Mouse (Mus musculus) stomach, embryonic 15.5 days (tissue): ENCODE measurements around the gene Pgf. TPM values are rescaled to one million over a fixed set of nuclear protein-coding genes. Genes with fewer than 3 reads are reported as not detected.
"Not testable (repeated sequence)": the region's sequence is repeated elsewhere in the genome, so short reads cannot be mapped to it uniquely, and the experiment has no call there.

Experiments used
- ATAC-seq: fragments of 200-750 bp; cut with Nextera tagmentation; 2 replicates; pipeline ENCODE4 v1.8.0; 2017; ENCODE audit warnings: low read depth, moderate number of reproducible peaks, moderate TSS enrichment; ENCODE audit not compliant: insufficient read depth, low FRiP score
- H3K27ac ChIP-seq: fragments of 300-500 bp; sonication (generic); 2 replicates; pipeline ENCODE4 v1.5.1; 2015; ENCODE audit warnings: mild to moderate bottlenecking, inconsistent platforms
- H3K27me3 ChIP-seq: fragments of 300-500 bp; sonication (generic); replicated peaks from 2 replicates; pipeline ENCODE4 v1.6.1; 2015; ENCODE audit warnings: inconsistent platforms
- H3K36me3 ChIP-seq: fragments of 300-500 bp; sonication (generic); 2 replicates; pipeline ENCODE4 v1.6.1; 2015; ENCODE audit warnings: inconsistent platforms
- H3K4me1 ChIP-seq: fragments of 300-500 bp; sonication (generic); 2 replicates; pipeline ENCODE4 v1.6.1; 2015; ENCODE audit warnings: inconsistent platforms
- H3K4me2 ChIP-seq: fragments of 300-500 bp; sonication (generic); 2 replicates; pipeline ENCODE4 v1.6.1; 2015; ENCODE audit warnings: mild to moderate bottlenecking, inconsistent platforms
- H3K4me3 ChIP-seq: fragments of 300-500 bp; sonication (generic); replicated peaks from 2 replicates; pipeline ENCODE4 v1.5.1; 2015; ENCODE audit warnings: inconsistent platforms
- H3K9ac ChIP-seq: fragments of 300-500 bp; sonication (generic); 2 replicates; pipeline ENCODE4 v1.6.1; 2015; ENCODE audit warnings: inconsistent platforms
- H3K9me3 ChIP-seq: fragments of 300-500 bp; sonication (generic); 2 replicates; pipeline ENCODE4 v1.6.1; 2016; ENCODE audit warnings: inconsistent platforms
- WGBS: fragments of 180-500 bp; shearing (Covaris S2); methylation state at CpG from one replicate; pipeline ENCODE4 v1.1.7; 2015; 5-methylcytosine and 5-hydroxymethylcytosine counted together
- polyA plus RNA-seq: library from polyadenylated mRNA; unstranded; fragments of >200 nt; fragmentation: Nextera tagmentation; extraction: Ambion mirVana; gene quantifications from 2 replicates; pipeline ENCODE4 v1.2.1, GENCODE M21; 2015

Pgf gene
- polyA plus RNA-seq, 1 experiment from 2014 or later, result 14.7 TPM

GRCm38 (mm10) chr12:85150321-85151001, 27.1 kb downstream of the Pgf start:
- H3K9ac ChIP-seq, result no peak overlapping the region
- no peak for ATAC-seq
- 17% methylated on average over 20 of the region's 20 CpGs for WGBS

DNA sequence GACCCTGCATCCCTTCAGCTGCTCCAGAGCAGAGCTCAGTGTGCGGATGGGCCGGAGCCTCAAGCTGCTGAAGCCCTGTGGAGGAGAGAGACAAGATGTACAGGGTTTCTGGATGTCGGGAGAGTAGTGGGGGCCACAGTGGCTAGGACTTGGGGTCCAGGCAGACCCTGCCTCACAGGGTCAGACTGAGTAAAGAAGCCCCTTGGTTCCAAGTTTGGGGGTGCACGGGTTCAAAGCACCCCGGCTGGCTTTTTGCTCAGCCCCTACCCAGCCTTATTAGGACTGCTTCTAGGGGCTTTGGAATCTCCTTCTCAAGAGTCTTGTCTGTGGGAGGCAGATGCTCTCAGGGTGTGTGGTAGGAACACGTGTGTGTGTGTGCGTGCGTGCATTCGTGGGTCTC, 30.7 kb downstream of the Pgf start:
- Histone ChIP-seq H3K27me3 (0 out of 2 replicates have a peak, but pooled peaks cover 8% of the 10 kb centered on the region), H3K4me3 (no peak overlapping the region), H3K27ac (no peak overlapping the region), H3K4me2 (no peak overlapping the region), H3K9ac (no peak overlapping the region), H3K4me1 (peaks cover 12% of the 10 kb centered on the region), H3K9me3 (no peaks in the 10 kb centered on the region), H3K36me3 (no peaks in the 10 kb centered on the region)
- 73% methylated on average over 9 of the region's 9 CpGs for WGBS
- ATAC-seq, result no peak

More at GRCm38 (mm10) chr12:85150321-85151001, 27.1 kb downstream of the Pgf start:
- no peaks in the 10 kb centered on the region for H3K9me3 ChIP-seq
- H3K4me3 ChIP-seq, result peak overlapping the region; percentile 19
- H3K4me1 ChIP-seq, result peaks cover 12% of the 10 kb centered on the region
- peak overlapping the region; percentile 49 for H3K4me2 ChIP-seq
- H3K27ac ChIP-seq, result no peak overlapping the region
- no peaks in the 10 kb centered on the region for H3K36me3 ChIP-seq
- H3K27me3 ChIP-seq, result 0 out of 2 replicates have a peak, but pooled peaks cover 8% of the 10 kb centered on the region

DNA sequence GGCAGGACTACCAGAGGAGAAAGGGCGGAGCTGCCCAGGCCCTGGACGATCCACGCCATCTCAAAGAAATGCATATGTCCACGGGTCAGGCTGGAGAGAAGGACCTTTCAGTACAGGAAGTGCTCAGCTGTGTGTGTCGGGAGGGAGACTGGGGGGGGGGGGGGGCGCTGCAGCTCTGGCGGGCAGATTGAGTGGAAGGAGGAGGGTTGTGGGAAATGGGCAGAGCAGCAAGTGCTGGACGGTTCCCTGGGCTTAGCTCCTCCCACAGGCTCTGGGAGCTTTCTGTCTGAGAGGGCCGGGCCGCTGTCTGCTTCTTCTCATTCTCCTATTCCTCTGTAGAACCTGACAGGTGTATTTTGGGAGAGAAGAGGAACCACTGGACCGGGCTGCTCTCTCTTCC, 31.2 kb downstream of the Pgf start:
- no peak overlapping the region for H3K9ac ChIP-seq
- H3K27me3 ChIP-seq, result 0 out of 2 replicates have a peak, but pooled peaks cover 4% of the 10 kb centered on the region
- peaks cover 9% of the 10 kb centered on the region for H3K4me1 ChIP-seq
- no peak; the same call in 1 of the 2 replicates for ATAC-seq
- no peaks in the 10 kb centered on the region for H3K9me3 ChIP-seq
- no peak overlapping the region for H3K4me3 ChIP-seq
- no peak overlapping the region for H3K4me2 ChIP-seq
- 16% methylated on average over 8 of the region's 11 CpGs for WGBS
- H3K36me3 ChIP-seq, result no peaks in the 10 kb centered on the region
- no peak overlapping the region for H3K27ac ChIP-seq

GRCm38 (mm10) chr12:85145630-85146029, 32.0 kb downstream of the Pgf start:
- H3K36me3 ChIP-seq, result no peaks in the 10 kb centered on the region
- peaks cover 5% of the 10 kb centered on the region for H3K4me1 ChIP-seq
- H3K4me2 ChIP-seq, result no peak overlapping the region
- peak overlapping the region; percentile 9; the same call in 1 of the 2 replicates for H3K27ac ChIP-seq
- WGBS, result 45% methylated on average over 9 of the region's 9 CpGs
- no peaks in the 10 kb centered on the region for H3K9me3 ChIP-seq
- no peak overlapping the region for H3K4me3 ChIP-seq
- H3K27me3 ChIP-seq, result no peaks in the 10 kb centered on the region
- ATAC-seq, result 0 out of 2 replicates have a peak, but pooled peaks have one; percentile 48
- no peak overlapping the region for H3K9ac ChIP-seq

- peaks cover 5% of the 10 kb centered on the region for H3K4me1 ChIP-seq
- no peaks in the 10 kb centered on the region for H3K36me3 ChIP-seq
- no peak overlapping the region for H3K27ac ChIP-seq
- 89% methylated on average over 4 of the region's 4 CpGs for WGBS
- no peaks in the 10 kb centered on the region for H3K27me3 ChIP-seq
- no peak overlapping the region for H3K9ac ChIP-seq
- H3K4me3 ChIP-seq, result no peak overlapping the region
- H3K4me2 ChIP-seq, result no peak overlapping the region
- no peaks in the 10 kb centered on the region for H3K9me3 ChIP-seq
- ATAC-seq, result no peak
Measured at GRCm38 (mm10) chr12:85144821-85145220, 32.8 kb downstream of the Pgf start.

DNA sequence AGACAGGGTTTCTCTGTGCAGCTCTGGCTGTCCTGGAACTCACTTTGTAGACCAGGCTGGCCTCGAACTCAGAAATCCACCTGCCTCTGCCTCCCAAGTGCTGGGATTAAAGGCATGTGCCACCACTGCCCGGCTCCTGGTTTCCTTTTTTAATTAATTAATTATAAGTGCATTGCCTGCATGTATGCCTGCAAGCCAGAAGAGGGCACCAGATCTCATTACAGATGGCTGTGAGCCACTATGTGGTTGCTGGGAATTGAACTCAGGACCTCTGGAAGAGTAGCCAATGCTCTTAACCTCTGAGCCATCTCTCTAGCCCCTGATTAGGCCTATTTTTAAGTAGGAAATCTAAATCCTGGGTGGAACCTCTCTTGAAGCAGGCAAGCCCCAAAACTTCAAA, 33.3 kb downstream of the Pgf start:
- not testable (repeated sequence) for H3K36me3 ChIP-seq, H3K27ac ChIP-seq, ATAC-seq

GRCm38 (mm10) chr12:85142803-85143202, 34.8 kb downstream of the Pgf start:
- 27% methylated on average over 4 of the region's 4 CpGs for WGBS
- Histone ChIP-seq H3K4me2 (no peak overlapping the region), H3K4me1 (peaks cover 5% of the 10 kb centered on the region), H3K4me3 (no peak overlapping the region), H3K9ac (no peak overlapping the region), H3K36me3 (no peaks in the 10 kb centered on the region), H3K9me3 (no peaks in the 10 kb centered on the region), H3K27ac (no peak overlapping the region), H3K27me3 (no peaks in the 10 kb centered on the region)
- no peak for ATAC-seq

More for the DNA sequence above, 33.3 kb downstream of the Pgf start:
- not testable (repeated sequence) for H3K4me3 ChIP-seq, H3K4me2 ChIP-seq, H3K27me3 ChIP-seq, H3K4me1 ChIP-seq, H3K9ac ChIP-seq, H3K9me3 ChIP-seq
- 61% methylated on average over 2 of the region's 2 CpGs for WGBS

- no peak for ATAC-seq
- WGBS, result 77% methylated on average over 6 of the region's 6 CpGs
Measured at GRCm38 (mm10) chr12:85141096-85141495, 36.5 kb downstream of the Pgf start.

GRCm38 (mm10) chr12:85140036-85140701, 37.4 kb downstream of the Pgf start:
- ATAC-seq, result no peak
- Histone ChIP-seq H3K4me2 (peak overlapping the region; percentile 12; the same call in 1 of the 2 replicates), H3K27ac (no peak overlapping the region), H3K27me3 (no peaks in the 10 kb centered on the region), H3K9me3 (no peaks in the 10 kb centered on the region), H3K36me3 (no peaks in the 10 kb centered on the region), H3K4me1 (0 out of 2 replicates have a peak, but pooled peaks cover 5% of the 10 kb centered on the region), H3K4me3 (no peak overlapping the region), H3K9ac (no peak overlapping the region)
- WGBS, result 32% methylated on average over 18 of the region's 18 CpGs

More at GRCm38 (mm10) chr12:85141096-85141495, 36.5 kb downstream of the Pgf start:
- Histone ChIP-seq H3K27me3 (no peaks in the 10 kb centered on the region), H3K9ac (no peak overlapping the region), H3K27ac (no peak overlapping the region), H3K9me3 (no peaks in the 10 kb centered on the region), H3K4me1 (0 out of 2 replicates have a peak, but pooled peaks cover under 1% of the 10 kb centered on the region), H3K4me3 (no peak overlapping the region), H3K36me3 (no peaks in the 10 kb centered on the region), H3K4me2 (no peak overlapping the region)

DNA sequence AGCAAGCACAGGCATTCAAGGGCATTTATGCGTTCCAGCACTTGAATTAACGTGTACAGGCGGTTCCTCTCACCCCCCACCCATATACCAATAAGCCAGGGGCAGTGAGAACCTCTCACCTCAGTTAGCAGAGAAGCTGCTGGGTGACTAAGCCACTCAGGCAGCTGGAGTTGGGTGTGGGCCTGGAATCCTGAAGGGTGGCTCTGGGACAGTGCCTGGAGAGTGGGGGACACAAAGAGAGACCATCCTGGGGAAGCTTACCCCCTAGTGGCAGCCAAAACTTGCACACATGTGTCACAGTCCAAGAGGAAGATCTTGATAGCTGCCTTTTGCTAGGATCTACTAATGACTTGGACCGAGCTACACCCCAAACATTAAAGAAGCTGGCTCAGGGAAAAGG, 41.0 kb downstream of the Pgf start:
- Histone ChIP-seq H3K9me3 (no peaks in the 10 kb centered on the region), H3K27ac (no peak overlapping the region), H3K36me3 (peaks cover 27% of the 10 kb centered on the region), H3K4me3 (no peak overlapping the region), H3K9ac (no peak overlapping the region), H3K4me2 (no peak overlapping the region), H3K27me3 (no peaks in the 10 kb centered on the region), H3K4me1 (0 out of 2 replicates have a peak, but pooled peaks cover 5% of the 10 kb centered on the region)
- WGBS, result 81% methylated on average over 4 of the region's 4 CpGs
- ATAC-seq, result no peak

GRCm38 (mm10) chr12:85135513-85136470, 41.8 kb downstream of the Pgf start:
- Histone ChIP-seq H3K4me2 (no peak overlapping the region), H3K4me1 (0 out of 2 replicates have a peak, but pooled peaks cover 5% of the 10 kb centered on the region), H3K27me3 (no peaks in the 10 kb centered on the region), H3K9ac (no peak overlapping the region), H3K36me3 (peaks cover 31% of the 10 kb centered on the region), H3K27ac (no peak overlapping the region), H3K9me3 (no peaks in the 10 kb centered on the region), H3K4me3 (no peak overlapping the region)
- ATAC-seq, result 0 out of 2 replicates have a peak, but pooled peaks have one; percentile 23
- WGBS, result 75% methylated on average over 19 of the region's 19 CpGs
